Mouse (Mus musculus): ENCODE measurements at regions not wholly inside any gene's neighbourhood (a gene's known extent, or its start where the extent isn't known, plus 50 kb on each side); places are given as distances from the start of the nearest gene placed in this dataset.

- no peak for DNase-seq
Observed at GRCm38 (mm10) chr11:112982802-112983591, 201.0 kb downstream of the Sox9 start.

GRCm38 (mm10) chr11:112986029-112986573 is 204.1 kb downstream of the Sox9 start:
- DNase-seq: no peak

- DNase-seq: peak; percentile 20 to 51
Observed at GRCm38 (mm10) chr11:112987782-112988181, 205.8 kb downstream of the Sox9 start.

GRCm38 (mm10) chr11:112988900-112989299 is 206.9 kb downstream of the Sox9 start:
- no peak for DNase-seq

GRCm38 (mm10) chr11:112989981-112990512 is 208.0 kb downstream of the Sox9 start:
- DNase-seq: peak in 1 of 2 experiments; percentile 21

- no peak for DNase-seq
Observed at GRCm38 (mm10) chr11:112990751-112991150, 208.7 kb downstream of the Sox9 start.

GRCm38 (mm10) chr11:112991862-112992261 is 209.8 kb downstream of the Sox9 start:
- no peak for DNase-seq

GRCm38 (mm10) chr11:112998777-112999583 is 217.0 kb downstream of the Sox9 start:
- no peak for DNase-seq

- no peak for DNase-seq
Observed at GRCm38 (mm10) chr11:113001071-113001470, 219.0 kb downstream of the Sox9 start.

GRCm38 (mm10) chr11:113005895-113006294 is 223.9 kb downstream of the Sox9 start:
- no peak for DNase-seq

- peak; percentile 47 to 51 for DNase-seq
Observed at GRCm38 (mm10) chr11:113008521-113008920, 226.5 kb downstream of the Sox9 start.

GRCm38 (mm10) chr11:113009376-113009775 is 227.4 kb downstream of the Sox9 start:
- no peak for DNase-seq

- no peak for DNase-seq
Observed at GRCm38 (mm10) chr11:113010906-113011305, 228.9 kb downstream of the Sox9 start.

GRCm38 (mm10) chr11:113014186-113015010 is 232.4 kb downstream of the Sox9 start:
- DNase-seq: no peak

- DNase-seq: no peak
Observed at GRCm38 (mm10) chr11:113015686-113016304, 233.8 kb downstream of the Sox9 start.

GRCm38 (mm10) chr11:113016801-113017715 is 235.0 kb downstream of the Sox9 start:
- no peak for DNase-seq

- no peak for DNase-seq
Observed at GRCm38 (mm10) chr11:113021533-113021932, 239.5 kb downstream of the Sox9 start.

- no peak for DNase-seq
Observed at GRCm38 (mm10) chr11:113026994-113027393, 245.0 kb downstream of the Sox9 start.

- DNase-seq: no peak
Observed at GRCm38 (mm10) chr11:113028235-113028919, 246.4 kb downstream of the Sox9 start.

GRCm38 (mm10) chr11:113031405-113031804 is 249.4 kb downstream of the Sox9 start:
- DNase-seq: no peak

All from lung, adult 18-20 months (tissue).